Mouse (Mus musculus) E14TG2a.4 (cell line): Measurements from ENCODE around the gene Ptprn2.

ENCODE experiments used
- CTCF ChIP-seq: conservative IDR thresholded peaks from 2 replicates; pipeline ENCODE4 v1.5.1; 2014; ENCODE audit warnings: low read length
- POU5F1 ChIP-seq: IDR thresholded peaks from 2 replicates; pipeline ENCODE4 v1.6.1; 2014; ENCODE audit warnings: low read length, borderline replicate concordance

GRCm38 (mm10) chr12:116823341-116823740 is 337.8 kb downstream of the Ptprn2 start:
- TF ChIP-seq CTCF (no peak), POU5F1 (no peak)
